Mouse (Mus musculus) hindbrain, embryonic 11.5 days (tissue): ENCODE measurements at regions not wholly inside any gene's neighbourhood (a gene's known extent, or its start where the extent isn't known, plus 50 kb on each side); places are given as distances from the start of the nearest gene placed in this dataset.

Experiments used
- ATAC-seq: fragments of 200-750 bp; cut with Nextera tagmentation; 2 replicates; pipeline ENCODE4 v1.8.0; 2017; ENCODE audit warnings: mild to moderate bottlenecking, moderate TSS enrichment, moderate library complexity; ENCODE audit not compliant: low FRiP score
- DNase-seq: peaks from one replicate; pipeline ENCODE4 v3.0.0-alpha.2; 2015; ENCODE audit warnings: low spot score
- H3K27ac ChIP-seq: fragments of 300-500 bp; sonication (generic); 2 replicates; pipeline ENCODE4 v1.5.1; 2014; ENCODE audit warnings: mild to moderate bottlenecking, low read depth, low read length
- H3K27me3 ChIP-seq: fragments of 300-500 bp; sonication (generic); 2 replicates; pipeline ENCODE4 v1.6.1; 2014; ENCODE audit warnings: mild to moderate bottlenecking, low read length, moderate library complexity, mixed read lengths; ENCODE audit not compliant: control insufficient read depth, insufficient read depth
- H3K36me3 ChIP-seq: fragments of 300-500 bp; sonication (generic); 2 replicates; pipeline ENCODE4 v1.6.1; 2014; ENCODE audit warnings: mild to moderate bottlenecking, low read length, moderate library complexity, mixed read lengths; ENCODE audit not compliant: control insufficient read depth, insufficient read depth
- H3K4me1 ChIP-seq: fragments of 300-500 bp; sonication (generic); replicated peaks from 2 replicates; pipeline ENCODE4 v1.6.1; 2014; ENCODE audit warnings: low read length, mixed read lengths; ENCODE audit not compliant: control insufficient read depth, insufficient read depth
- H3K4me2 ChIP-seq: fragments of 300-500 bp; sonication (generic); replicated peaks from 2 replicates; pipeline ENCODE4 v1.6.1; 2014; ENCODE audit warnings: mild to moderate bottlenecking, low read depth, low read length
- H3K4me3 ChIP-seq: fragments of 300-500 bp; sonication (generic); 2 replicates; pipeline ENCODE4 v1.5.1; 2014; ENCODE audit warnings: low read depth, low read length
- H3K9ac ChIP-seq: fragments of 300-500 bp; sonication (generic); 2 replicates; pipeline ENCODE4 v1.6.1; 2014; ENCODE audit warnings: low read depth, low read length
- H3K9me3 ChIP-seq: fragments of 300-500 bp; sonication (generic); 2 replicates; pipeline ENCODE4 v1.6.1; 2016; ENCODE audit warnings: low read length; ENCODE audit not compliant: control insufficient read depth
- WGBS: fragments of 180-500 bp; shearing (Covaris S2); extraction: QIAGEN DNeasy Blood & Tissue Kit; methylation state at CpG from one replicate; pipeline ENCODE4 v1.1.7; 2014; 5-methylcytosine and 5-hydroxymethylcytosine counted together

DNA sequence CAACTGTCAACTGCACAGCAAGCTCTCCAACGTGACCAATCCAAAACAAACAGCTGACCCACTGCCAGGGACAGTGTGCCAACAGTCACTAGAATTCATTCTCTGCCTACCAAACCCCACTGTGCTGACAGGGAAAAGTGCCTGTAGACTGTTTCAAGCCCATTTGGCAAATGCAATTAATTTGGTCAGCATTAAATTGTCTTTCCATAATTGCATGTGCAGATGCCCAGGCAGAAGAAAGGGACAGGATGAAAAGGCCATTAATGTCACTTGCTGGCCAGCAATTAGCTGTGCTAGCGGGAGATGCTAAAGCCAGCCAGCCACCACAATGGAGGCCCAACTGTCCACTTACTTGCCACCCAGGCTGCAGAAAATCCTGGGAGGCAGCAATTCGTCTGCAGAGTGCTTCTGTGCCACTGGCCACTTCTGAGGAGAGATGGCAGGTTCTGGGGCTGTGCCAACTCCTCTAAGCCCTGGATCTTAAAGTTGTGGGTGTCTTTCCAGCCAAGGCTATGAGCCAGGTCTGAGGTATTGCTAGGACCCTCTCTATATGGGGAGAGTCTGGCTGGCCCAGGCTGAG lies 108.8 kb upstream of the Kdm8 start:
- Histone ChIP-seq H3K4me2 (no peak overlapping the region), H3K9ac (no peak overlapping the region), H3K9me3 (no peaks in the 10 kb centered on the region), H3K4me3 (no peak overlapping the region), H3K4me1 (no peaks in the 10 kb centered on the region), H3K36me3 (no peaks in the 10 kb centered on the region), H3K27ac (no peak overlapping the region), H3K27me3 (no peaks in the 10 kb centered on the region)
- 55% methylated on average over 3 of the region's 3 CpGs for WGBS
- DNase-seq (no peak), ATAC-seq (no peak)

DNA sequence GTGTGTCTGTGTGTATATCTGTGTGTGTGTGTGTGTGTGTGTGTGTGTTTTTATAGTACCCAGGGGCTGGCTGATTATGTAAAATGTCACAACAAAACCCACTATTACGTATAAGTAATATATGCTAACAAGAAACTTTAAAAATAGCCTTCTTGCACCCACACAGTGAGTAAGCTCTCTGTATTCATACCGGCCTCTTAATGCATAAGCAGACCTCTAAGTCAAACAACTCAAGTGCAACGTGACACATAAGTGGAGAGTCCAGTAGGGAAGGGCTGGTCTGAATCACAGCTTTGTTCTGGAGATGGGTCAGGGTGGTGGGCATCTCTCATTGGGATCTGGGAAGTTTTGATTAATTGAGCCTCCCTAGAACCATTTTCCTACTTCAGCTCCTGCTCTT lies 107.7 kb upstream of the Kdm8 start:
- DNase-seq, result no peak
- H3K9me3 ChIP-seq, result no peaks in the 10 kb centered on the region
- H3K27ac ChIP-seq, result no peak overlapping the region
- WGBS, result 89% methylated on average over 3 of the region's 3 CpGs
- no peak overlapping the region for H3K4me2 ChIP-seq
- H3K27me3 ChIP-seq, result no peaks in the 10 kb centered on the region
- H3K36me3 ChIP-seq, result no peaks in the 10 kb centered on the region
- no peak for ATAC-seq
- no peak overlapping the region for H3K9ac ChIP-seq
- no peak overlapping the region for H3K4me3 ChIP-seq
- no peaks in the 10 kb centered on the region for H3K4me1 ChIP-seq

DNA sequence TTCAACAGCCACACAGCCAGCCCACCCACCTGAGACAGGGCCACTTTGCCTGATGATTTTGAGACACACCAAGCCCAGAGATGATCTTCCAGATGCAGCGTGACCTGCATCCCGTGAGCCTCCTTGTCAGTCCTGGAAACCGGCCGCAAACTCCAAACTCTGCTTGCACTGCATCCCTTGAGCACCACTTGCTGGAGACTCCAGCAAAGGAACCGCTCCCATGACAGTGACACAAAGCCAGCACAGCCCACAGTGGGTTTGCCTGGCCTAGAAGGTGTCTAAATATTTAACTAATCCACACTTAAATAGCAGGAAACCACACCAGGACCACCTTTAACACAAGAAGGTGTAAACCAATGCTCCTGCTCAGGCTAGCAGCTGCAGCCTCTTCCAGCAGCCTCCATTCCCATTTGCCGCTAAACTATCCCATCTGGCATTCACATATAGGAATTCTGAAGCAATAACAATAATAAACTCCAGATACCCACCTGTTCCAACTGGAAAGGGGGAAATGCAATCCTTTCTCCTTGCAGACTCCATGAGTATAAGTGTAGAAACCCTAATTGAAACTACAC lies 106.2 kb upstream of the Kdm8 start:
- H3K27ac ChIP-seq, result no peak overlapping the region
- no peak overlapping the region for H3K4me3 ChIP-seq
- WGBS, result 86% methylated on average over 6 of the region's 6 CpGs
- no peaks in the 10 kb centered on the region for H3K4me1 ChIP-seq
- no peak for DNase-seq
- H3K4me2 ChIP-seq, result no peak overlapping the region
- H3K27me3 ChIP-seq, result no peaks in the 10 kb centered on the region
- H3K36me3 ChIP-seq, result no peaks in the 10 kb centered on the region
- H3K9me3 ChIP-seq, result no peaks in the 10 kb centered on the region
- no peak overlapping the region for H3K9ac ChIP-seq
- no peak for ATAC-seq

DNA sequence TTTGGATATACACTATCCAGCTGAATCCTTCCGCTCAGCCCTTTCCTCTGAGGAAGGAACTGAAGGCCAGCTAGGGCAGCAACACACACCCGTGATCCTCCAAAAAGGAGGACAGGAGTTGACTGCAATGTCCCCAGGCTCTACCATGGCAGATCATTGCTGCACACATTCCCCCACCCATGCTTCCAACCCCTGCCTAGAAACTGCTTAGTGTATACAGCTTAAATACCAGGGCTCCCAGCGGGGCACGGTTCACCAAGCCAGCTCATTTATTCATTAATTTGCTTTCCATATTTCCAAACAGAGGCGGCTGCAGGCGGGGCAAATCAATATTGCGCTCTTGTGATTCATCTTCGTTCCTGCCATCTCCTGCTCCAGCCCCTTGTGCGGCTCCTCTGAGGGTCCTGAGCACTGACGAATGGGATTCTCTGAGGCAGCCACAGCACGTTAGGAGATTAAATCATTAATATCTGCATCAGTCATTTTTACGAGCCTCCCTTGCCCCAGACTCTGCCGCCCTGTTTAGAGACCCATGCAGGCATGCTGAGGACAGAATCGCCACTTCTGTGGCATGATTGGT lies 104.1 kb upstream of the Kdm8 start:
- Histone ChIP-seq H3K4me1 (no peaks in the 10 kb centered on the region), H3K36me3 (no peaks in the 10 kb centered on the region), H3K4me2 (no peak overlapping the region), H3K27ac (no peak overlapping the region), H3K27me3 (no peaks in the 10 kb centered on the region), H3K9me3 (no peaks in the 10 kb centered on the region), H3K9ac (no peak overlapping the region), H3K4me3 (no peak overlapping the region)
- peak; percentile 31 for DNase-seq
- peak; percentile 79 for ATAC-seq
- WGBS, result 65% methylated on average over 14 of the region's 14 CpGs

DNA sequence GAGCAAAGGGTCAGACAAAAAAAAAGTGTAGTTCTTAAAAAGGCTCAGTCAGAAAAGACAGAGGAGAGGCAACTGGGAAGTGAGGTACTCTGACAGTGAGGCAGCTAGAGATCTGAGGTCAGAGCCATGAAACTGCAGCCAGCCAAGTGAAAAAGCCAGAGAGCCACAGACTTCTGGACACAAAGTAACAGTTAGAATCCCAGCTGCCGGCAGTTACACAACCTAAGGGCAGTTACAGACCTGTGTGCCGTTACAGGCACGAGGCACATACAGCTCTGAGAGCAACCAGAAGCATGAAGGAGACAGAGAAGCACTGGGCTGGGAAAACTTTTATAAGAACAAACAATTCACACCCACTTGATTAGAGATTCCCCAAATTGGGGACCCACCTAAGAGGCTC lies 94.9 kb upstream of the Kdm8 start:
- WGBS, result 73% methylated on average over 3 of the region's 3 CpGs
- Histone ChIP-seq H3K27ac (no peak overlapping the region), H3K4me2 (no peak overlapping the region), H3K9ac (no peak overlapping the region), H3K36me3 (no peaks in the 10 kb centered on the region), H3K4me1 (no peaks in the 10 kb centered on the region), H3K27me3 (no peaks in the 10 kb centered on the region), H3K4me3 (no peak overlapping the region), H3K9me3 (no peaks in the 10 kb centered on the region)
- DNase-seq, result no peak
- ATAC-seq, result no peak

DNA sequence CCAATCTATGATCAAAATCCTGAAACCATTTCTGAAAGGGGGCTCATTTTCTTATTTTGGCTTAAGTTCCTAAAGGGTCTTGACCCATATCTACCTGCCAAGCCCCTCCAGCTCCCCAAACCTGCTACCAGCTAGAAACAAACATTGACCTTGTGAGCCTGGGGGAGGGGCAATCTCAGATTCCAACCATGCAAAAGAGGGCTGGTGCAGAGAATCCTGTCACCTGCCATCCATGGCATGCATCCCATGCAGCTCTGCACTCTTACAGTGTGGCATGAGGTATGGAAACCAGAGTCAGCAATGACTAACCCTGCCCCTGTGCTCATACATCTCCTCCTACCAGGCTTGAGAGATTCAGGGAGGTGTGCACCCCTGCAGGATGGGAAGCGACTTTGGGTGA lies 90.3 kb upstream of the Kdm8 start:
- Histone ChIP-seq H3K27me3 (no peaks in the 10 kb centered on the region), H3K4me3 (no peak overlapping the region), H3K9me3 (no peaks in the 10 kb centered on the region), H3K4me1 (no peaks in the 10 kb centered on the region), H3K36me3 (no peaks in the 10 kb centered on the region), H3K9ac (no peak overlapping the region), H3K4me2 (no peak overlapping the region), H3K27ac (no peak overlapping the region)
- DNase-seq, result no peak
- ATAC-seq, result no peak
- 94% methylated on average over 1 of the region's 1 CpGs for WGBS

DNA sequence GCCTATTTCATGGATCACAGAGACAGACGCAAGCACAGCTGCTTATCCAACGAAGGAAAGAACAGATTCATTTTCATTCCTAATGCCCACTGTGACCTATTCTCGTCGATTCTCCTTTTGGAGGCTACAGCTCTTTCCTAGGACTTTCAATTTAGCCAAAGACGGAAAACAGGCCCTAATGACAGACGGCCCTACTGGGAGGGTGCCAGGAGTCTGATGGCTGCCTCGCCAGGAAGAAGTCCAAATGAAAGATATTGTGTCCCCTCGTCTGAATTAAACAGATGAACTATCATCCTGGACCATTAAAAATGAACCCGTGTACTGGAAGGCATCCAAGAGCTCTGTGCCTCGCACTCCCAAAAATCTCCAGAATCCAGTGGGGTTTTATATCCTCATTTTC lies 89.5 kb upstream of the Kdm8 start:
- DNase-seq, result no peak
- Histone ChIP-seq H3K4me2 (no peak overlapping the region), H3K27ac (no peak overlapping the region), H3K9me3 (no peaks in the 10 kb centered on the region), H3K9ac (no peak overlapping the region), H3K27me3 (no peaks in the 10 kb centered on the region), H3K4me3 (no peak overlapping the region), H3K36me3 (no peaks in the 10 kb centered on the region), H3K4me1 (no peaks in the 10 kb centered on the region)
- 81% methylated on average over 10 of the region's 10 CpGs for WGBS
- no peak for ATAC-seq

DNA sequence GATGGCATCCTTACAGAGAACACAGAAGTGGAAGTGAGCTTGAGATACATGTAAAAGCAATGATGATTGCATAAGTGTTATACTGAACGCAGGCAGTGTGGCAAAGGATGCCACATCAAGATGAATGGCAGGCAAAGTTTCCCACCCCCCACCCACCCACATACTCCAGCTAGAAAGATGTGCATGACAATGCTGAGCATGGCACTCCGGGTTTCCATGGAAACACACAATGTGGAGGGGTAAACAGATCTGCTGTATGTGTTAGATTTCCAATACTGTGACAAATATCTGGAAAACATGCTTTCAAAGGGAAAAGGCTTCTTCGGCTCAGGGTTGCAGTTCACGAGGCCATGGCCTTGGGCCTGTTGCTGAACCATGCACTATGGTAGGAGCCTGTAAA lies 86.5 kb upstream of the Kdm8 start:
- DNase-seq (peak; percentile 9), ATAC-seq (0 out of 2 replicates have a peak, but pooled peaks have one; percentile 35)
- 59% methylated on average over 4 of the region's 4 CpGs for WGBS
- Histone ChIP-seq H3K27me3 (no peaks in the 10 kb centered on the region), H3K4me1 (no peaks in the 10 kb centered on the region), H3K9me3 (no peaks in the 10 kb centered on the region), H3K36me3 (no peaks in the 10 kb centered on the region), H3K27ac (no peak overlapping the region), H3K4me2 (no peak overlapping the region), H3K4me3 (no peak overlapping the region), H3K9ac (no peak overlapping the region)

DNA sequence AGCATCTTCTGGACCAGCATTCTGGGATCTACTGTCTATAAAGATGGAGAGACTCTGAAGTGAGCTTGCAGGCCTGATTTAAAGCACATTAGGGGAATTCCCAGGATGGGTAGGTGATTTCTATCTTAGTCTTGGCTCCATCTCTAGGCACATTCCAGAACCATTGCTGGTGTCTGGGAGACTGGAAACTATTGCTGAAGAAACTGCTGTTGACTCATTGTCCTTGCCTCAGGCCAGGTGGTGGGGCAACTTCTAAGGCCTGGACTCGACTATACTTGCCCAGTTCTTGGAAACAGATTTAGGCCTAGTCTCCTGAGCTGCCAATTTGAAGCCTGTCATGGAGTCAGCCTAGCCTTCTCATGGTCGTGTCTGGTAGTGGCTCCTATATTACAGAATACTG lies 61.5 kb upstream of the Kdm8 start:
- Histone ChIP-seq H3K4me2 (no peak overlapping the region), H3K4me3 (no peak overlapping the region), H3K27ac (no peak overlapping the region), H3K4me1 (no peaks in the 10 kb centered on the region), H3K9ac (no peak overlapping the region), H3K36me3 (no peaks in the 10 kb centered on the region), H3K9me3 (no peaks in the 10 kb centered on the region), H3K27me3 (no peaks in the 10 kb centered on the region)
- 55% methylated on average over 2 of the region's 2 CpGs for whole genome bisulfite sequencing
- no peak for DNase-seq
- no peak for ATAC-seq
